Mouse (Mus musculus) megakaryocyte progenitor cell, adult 5-6 weeks (primary cell): ENCODE measurements at regions not wholly inside any gene's neighbourhood (a gene's known extent, or its start where the extent isn't known, plus 50 kb on each side); places are given as distances from the start of the nearest gene placed in this dataset.

Experiments used
- ATAC-seq: replicated peaks from 2 replicates; pipeline ENCODE4 v1.8.0; 2016; ENCODE audit warnings: mild to moderate bottlenecking, moderate TSS enrichment, inconsistent platforms; ENCODE audit not compliant: poor library complexity

GRCm38 (mm10) chr14:80083724-80084123 lies 99.8 kb downstream of the Olfm4 start:
- ATAC-seq = no peak

- ATAC-seq = no peak
Measured at GRCm38 (mm10) chr14:80097238-80097637, 113.4 kb downstream of the Olfm4 start.

DNA sequence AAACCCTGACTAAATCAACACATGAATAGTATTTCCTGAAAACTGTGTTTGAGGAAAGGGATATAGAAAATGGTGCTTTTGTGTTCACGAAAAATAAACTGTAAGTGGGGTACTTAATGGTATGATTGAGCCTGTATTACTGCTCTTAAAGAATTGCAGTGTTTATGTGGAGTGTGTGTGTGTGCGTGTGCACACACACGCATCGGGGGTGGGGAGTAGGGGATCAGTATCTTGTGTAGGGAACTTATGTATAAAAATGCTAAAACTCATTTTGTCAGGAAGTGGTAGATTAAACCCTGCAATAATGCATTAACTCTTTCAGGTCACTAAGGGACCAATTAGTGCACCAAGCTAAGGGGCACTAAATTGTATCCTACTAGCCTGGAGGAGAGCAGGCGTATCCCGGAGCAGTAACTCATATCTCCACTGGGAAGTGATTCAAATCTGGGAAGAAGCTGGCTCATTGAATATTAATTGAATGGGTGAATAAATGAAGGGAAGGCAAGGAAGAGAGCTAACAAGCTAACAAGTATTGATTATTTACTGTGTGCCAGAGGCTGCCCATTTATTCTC lies 129.3 kb downstream of the Olfm4 start:
- no peak for ATAC-seq

- no peak for ATAC-seq
Measured at GRCm38 (mm10) chr14:80114326-80114725, 130.4 kb downstream of the Olfm4 start.

GRCm38 (mm10) chr14:80125156-80125555 lies 141.3 kb downstream of the Olfm4 start:
- ATAC-seq = no peak

- no peak for ATAC-seq
Measured at GRCm38 (mm10) chr14:80128181-80128580, 144.3 kb downstream of the Olfm4 start.

DNA sequence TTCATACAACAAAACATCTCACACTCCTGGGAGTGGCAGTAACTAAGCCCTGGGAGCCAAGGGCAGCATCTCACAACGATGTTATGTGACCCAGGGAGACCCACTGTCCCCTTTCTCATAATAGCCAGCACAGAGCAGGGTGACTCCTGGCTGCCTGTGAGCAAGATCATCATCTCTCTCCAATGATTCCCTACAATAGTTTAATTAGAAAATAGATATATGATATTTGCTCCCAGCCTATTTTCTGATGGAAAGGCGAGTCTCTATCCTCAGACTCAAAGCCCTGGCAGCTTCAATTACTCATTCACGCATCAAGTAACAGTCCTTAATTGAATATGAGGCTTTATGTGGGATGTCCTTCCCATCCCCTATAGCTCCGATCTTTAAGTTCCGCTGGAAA lies 153.7 kb downstream of the Olfm4 start:
- ATAC-seq = no peak

- ATAC-seq = no peak
Measured at GRCm38 (mm10) chr14:80138991-80139791, 155.3 kb downstream of the Olfm4 start.

DNA sequence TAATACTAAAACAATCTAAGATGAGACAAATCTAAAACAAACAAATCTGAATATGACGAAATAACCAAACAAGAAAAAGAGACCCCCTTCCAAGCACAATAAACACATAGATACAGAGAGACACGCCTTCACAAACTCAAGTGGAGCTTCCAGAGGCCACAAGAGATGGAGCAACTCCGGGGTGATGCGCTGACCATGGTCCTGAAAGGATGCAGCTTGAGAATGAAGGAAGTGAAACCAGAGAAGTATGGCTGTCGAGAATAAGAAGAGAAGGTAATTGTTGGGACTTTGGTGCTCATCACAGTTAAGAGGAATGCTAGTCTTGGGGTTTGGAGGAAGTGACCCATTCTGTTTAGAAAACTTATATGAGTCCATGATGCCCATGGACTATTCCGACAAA lies 173.1 kb downstream of the Olfm4 start:
- peak; percentile 60; the same call in 1 of the 2 replicates for ATAC-seq

GRCm38 (mm10) chr14:80169211-80169610 lies 185.3 kb downstream of the Olfm4 start:
- no peak for ATAC-seq

DNA sequence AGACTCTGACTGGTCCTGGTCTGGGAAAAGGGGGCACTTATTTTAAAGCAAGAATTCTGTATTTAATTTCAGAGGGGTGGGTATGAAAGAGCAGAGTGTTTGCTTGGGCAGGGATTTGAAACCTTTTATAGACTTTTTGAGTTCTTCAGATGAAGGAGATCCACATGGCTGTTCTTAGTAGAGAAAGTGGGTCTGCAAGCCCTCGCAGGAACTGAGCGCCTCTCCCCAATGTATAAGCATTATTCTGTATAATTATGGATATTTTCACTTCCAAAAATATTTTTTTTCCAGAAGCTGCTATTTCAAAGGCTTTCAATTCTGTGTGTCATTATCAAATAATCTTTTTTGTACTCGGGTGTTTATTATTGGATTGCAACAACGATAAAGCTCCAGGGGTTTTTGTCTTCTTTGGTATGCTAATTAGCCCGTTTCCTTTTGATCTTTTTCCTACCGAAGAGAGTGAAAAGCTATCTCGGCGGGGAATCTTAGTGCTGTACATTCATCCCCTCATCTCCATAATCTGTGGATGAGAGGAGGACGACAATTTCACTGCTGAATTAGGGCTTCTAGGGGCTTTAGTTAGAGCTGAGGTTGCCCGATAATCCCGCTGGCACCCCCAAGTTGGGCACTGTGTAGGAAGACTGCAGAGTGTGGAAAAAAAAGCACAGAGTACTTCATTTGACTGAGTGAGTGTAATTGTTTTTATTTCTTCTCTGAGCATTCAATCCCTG lies 186.7 kb downstream of the Olfm4 start:
- no peak for ATAC-seq

DNA sequence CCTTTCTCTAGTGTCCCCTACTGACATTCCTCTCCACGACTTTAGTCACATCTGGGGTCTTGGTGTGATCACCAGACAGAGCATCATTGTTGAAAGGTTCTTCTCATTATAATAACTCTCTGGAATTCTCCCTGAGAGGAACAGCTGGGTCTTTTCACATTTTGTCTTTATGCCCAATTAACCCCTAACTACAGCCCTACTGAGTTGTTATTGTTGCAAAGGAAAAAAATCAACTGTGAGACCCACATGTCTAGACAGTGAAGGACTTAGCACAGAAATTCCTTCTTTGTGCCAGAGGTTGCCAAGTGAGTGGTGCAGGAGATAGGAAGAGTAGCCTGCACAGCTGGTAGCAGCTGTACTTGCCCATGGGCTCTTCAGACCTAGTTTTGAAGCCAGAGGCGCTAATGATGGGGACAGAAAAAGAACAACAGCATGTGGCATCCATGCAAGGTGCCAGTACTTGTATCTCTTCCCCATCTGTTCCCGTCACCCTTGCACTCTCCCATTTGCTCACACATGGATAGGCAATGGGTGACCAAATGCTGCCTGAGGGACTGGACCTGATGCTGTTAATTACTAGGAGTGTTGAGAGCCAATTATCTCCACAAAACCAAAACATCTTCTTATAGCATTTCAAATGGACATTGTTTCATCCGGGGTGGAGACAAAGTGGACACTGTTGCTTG lies 189.1 kb downstream of the Olfm4 start:
- no peak for ATAC-seq

DNA sequence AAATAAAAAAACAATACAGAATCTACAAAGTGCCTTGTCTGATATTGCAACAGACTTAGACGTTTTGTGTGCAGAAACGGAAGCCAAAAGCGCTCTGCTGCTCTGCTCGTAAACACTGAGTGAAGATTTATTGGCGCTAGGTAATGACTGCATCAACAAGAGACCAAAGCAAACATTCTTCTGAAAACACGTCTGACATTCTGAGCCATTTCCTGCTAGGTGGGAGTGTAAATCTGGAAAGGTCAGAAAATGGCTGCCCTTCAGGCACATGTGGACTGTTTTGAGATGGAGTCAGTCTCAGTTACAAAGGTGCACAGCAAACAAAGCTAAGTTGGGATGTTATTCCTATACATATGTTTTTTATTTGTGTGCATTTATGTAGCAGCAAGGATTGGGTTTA lies 192.6 kb downstream of the Olfm4 start:
- ATAC-seq = no peak

GRCm38 (mm10) chr14:80195041-80195440 lies 211.2 kb downstream of the Olfm4 start:
- no peak for ATAC-seq

DNA sequence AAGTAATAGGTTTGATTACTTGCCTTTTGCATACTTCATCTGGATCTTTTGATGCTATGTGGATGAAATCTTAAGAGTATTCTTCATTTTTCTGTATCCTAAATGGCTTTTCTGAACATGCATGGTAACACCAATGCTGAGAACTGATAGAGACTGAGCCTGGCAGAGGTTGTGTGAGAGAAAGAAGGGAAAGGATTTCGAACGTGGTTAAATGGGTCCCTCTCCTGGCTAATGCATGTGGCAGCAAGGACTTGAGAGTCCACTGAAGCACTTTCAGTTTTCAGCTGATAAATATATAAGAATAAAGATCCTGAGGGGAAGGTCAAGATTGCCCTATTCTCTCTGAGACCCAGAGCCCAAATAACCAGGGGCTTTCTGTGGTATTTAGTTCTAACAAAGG lies 229.0 kb downstream of the Olfm4 start:
- no peak for ATAC-seq

- no peak for ATAC-seq
Measured at GRCm38 (mm10) chr14:80213666-80214065, 229.8 kb downstream of the Olfm4 start.

DNA sequence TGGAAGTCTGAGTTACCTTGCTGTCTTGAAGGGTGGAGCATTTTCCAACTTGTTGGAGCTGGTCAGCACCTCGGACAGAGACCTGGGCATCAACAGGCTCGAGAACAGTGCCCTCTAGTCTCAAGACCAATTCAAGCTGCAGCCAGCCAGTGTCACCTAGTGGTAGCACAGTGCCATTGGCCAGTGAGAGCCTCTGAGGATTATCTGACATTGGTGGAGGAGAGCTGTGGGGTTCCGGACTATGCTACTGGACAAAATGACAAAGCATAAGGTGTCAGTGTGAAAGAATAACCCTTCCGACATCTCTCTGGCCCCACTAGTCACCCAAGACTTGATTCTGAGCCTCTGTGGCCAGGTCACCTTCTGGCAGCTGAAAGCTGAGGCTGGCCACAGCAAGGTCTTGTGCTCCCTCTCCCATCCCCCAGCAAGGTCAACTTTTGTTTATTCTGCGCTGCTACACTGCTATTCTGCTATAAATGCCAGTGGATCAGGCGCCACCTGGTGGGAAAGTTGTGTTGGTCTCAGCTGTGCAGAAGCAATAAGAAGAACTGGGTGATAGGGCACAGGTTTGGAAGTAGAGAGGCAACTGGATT lies 232.2 kb downstream of the Olfm4 start:
- peak; percentile 83 for ATAC-seq

- ATAC-seq = no peak
Measured at GRCm38 (mm10) chr14:80232066-80232465, 248.2 kb downstream of the Olfm4 start.

DNA sequence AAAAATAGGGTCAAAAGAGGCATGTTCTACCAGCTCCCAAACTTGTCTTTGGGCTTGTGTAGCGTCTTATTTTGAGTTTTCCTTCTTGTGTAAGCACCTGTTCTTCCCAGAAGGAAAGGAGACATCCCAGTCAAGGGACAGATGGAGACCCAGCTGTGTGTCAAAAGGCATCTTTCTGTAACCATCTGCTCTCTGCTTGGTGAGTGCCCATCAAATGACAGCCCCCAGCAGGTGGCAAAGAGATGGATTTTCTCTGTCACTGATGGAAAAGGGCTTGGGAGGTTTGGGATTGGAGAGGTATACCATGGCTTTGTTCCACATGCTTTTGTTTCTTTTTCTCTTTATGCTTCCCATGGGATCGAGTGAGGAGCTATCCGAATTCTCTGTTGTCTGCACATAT lies 249.1 kb downstream of the Olfm4 start:
- ATAC-seq = no peak

GRCm38 (mm10) chr14:80237136-80237535 lies 253.3 kb downstream of the Olfm4 start:
- ATAC-seq = no peak

GRCm38 (mm10) chr14:80237552-80237951 lies 253.7 kb downstream of the Olfm4 start:
- ATAC-seq = no peak
